Mouse (Mus musculus): ENCODE measurements at regions not wholly inside any gene's neighbourhood (a gene's known extent, or its start where the extent isn't known, plus 50 kb on each side); places are given as distances from the start of the nearest gene placed in this dataset.

DNA sequence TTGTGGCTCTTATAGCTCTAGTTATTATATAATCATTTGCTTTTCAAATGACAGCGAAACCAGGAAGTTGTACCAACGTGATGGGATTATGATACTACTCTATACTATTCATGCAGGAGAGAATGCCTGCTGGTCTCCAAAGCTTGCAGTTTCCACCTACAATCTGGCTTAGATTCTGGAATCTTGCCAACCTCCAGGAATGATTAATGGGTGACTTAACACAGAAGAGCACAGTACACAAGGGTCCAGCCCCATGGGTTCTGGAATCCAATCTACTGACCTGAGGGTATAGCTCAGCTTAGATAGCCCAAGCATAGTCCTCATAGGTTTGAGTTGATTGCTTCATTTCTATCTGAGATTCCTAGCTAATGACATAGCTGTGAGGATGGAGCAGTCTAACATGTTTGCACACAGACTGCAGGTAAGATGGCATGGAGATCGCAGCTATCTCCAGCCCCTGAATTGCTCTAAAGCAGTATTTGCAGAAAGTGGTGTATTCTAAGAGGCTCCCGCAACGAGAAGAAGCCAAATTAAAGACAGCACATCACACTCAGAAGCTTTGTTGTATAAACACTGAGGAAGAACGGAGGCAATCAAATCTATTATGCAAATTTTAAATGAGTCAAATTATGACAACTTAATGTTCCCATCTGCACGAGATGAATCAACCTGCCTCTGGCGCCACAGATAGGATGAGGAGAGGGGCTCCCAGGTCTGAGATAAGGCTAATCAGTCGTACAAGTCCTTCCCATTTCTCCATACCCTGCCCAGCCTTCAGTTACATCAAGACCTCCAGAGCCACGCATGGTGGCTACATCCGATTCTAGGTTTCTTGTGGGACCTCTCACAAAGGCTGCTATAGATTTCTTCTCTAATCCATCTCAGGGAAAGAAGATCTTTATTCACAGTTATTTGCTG, 160.7 kb upstream of the Tgfbr2 start:
- TF ChIP-seq CTCF (IDR thresholded peaks at IDR 0.05; ENCODE audit: borderline replicate concordance, insufficient read depth, low read depth, low read length): no peak
- TF ChIP-seq POLR2A (IDR thresholded peaks at IDR 0.05; ENCODE audit: borderline replicate concordance, insufficient read depth, low read length): no peak
